Mouse (Mus musculus) megakaryocyte-erythroid progenitor cell, adult 5 weeks (primary cell): ENCODE measurements around the gene G6pd2. TPM values are rescaled to one million over a fixed set of nuclear protein-coding genes. Genes with fewer than 3 reads are reported as not detected.

Experiments used
- polyA plus RNA-seq: library from polyadenylated mRNA; stranded (reverse); fragments of >175 nt; gene quantifications from 2 replicates; pipeline ENCODE4 v1.2.3, GENCODE M21; 2012

Gene G6pd2
- not detected in 2 replicates for polyA plus RNA-seq

DNA sequence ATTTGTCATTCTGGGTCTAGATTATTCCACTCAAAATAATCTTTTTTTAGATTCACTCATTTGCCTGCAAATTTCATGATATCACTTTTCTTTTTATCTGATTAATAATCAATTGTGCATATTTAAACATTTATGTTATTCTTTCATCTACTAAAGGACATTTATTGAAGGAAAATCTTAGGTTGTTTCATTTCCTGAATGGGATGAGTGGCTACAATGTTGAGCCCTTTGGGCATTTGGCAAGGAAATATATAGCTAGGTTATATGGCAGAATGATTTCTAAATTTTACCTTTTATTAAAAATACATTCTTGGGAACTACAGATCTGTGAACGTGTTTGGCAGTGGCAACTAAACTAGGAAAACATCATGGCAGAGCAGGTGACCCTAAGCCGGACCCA is at the start of gene G6pd2:
Gene G6pd2 (plus strand): TSS at position 301 of the 400 bp plus-strand sequence.

